Mouse (Mus musculus) erythroblast, embryonic 14.5 days (primary cell): ENCODE measurements around the gene Slc7a5.

Experiments used
- GATA1 ChIP-seq: IDR thresholded peaks from 2 replicates; pipeline ENCODE4 v1.6.1; 2012; ENCODE audit warnings: low read length, inconsistent platforms, mixed read lengths
- TAL1 ChIP-seq: IDR thresholded peaks from 3 replicates; pipeline ENCODE4 v1.6.1; 2012; ENCODE audit warnings: low read length, inconsistent platforms, mixed read lengths

DNA sequence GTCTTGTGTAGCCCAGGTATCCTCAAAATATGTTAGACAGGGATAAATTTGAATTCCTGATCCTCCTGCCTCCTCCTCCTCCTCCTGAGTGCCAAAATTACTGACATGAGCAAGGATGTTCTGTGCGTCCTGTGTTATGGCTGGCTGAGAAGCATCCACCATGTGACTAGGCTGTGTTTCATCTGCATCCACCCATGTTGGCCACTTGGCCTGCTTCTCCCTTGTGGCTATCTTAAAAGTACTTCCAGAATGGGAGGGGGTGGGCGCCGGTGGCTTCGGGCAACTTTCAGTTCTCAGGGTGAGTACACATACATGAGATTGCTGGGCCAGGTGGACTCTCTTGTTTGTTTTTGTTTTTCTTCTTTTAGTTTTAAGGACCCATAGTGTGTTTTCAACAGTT lies 11.7 kb upstream of the Slc7a5 start:
- TF ChIP-seq GATA1 (no peak), TAL1 (no peak)
